Mouse (Mus musculus) 416B (cell line): ENCODE results near the gene Luc7l3.

ENCODE experiments used
- DNase-seq: peaks from one replicate; pipeline ENCODE4 v3.0.0; 2011; ENCODE audit warnings: low read depth

Luc7l3 gene

GRCm38 (mm10) chr11:94336551-94336950 lies 14.8 kb upstream of the Luc7l3 start:
- DNase-seq: no peak

- no peak for DNase-seq
Observed at GRCm38 (mm10) chr11:94334386-94334968, 12.7 kb upstream of the Luc7l3 start.

GRCm38 (mm10) chr11:94332726-94333125 lies 10.9 kb upstream of the Luc7l3 start:
- DNase-seq: no peak

DNA sequence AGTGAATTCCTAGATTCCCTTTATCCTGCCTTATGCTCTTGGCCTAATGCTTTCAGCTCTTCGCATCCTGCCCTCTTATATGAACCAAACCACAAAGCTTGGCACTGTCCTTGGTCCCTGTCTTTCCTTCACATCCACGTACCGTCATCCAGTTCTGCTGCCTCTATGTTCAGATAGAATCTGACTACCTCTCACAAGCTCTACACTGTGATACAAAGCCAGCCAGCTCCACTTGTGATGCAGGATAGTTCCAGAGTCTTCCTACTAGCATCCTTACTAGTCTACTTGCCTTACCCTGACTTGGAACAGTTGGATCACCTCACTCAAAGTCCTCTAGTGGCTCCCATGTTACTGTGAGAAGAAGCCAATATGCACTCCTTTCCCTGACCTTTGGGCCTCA lies 8.4 kb upstream of the Luc7l3 start:
- no peak for DNase-seq

DNA sequence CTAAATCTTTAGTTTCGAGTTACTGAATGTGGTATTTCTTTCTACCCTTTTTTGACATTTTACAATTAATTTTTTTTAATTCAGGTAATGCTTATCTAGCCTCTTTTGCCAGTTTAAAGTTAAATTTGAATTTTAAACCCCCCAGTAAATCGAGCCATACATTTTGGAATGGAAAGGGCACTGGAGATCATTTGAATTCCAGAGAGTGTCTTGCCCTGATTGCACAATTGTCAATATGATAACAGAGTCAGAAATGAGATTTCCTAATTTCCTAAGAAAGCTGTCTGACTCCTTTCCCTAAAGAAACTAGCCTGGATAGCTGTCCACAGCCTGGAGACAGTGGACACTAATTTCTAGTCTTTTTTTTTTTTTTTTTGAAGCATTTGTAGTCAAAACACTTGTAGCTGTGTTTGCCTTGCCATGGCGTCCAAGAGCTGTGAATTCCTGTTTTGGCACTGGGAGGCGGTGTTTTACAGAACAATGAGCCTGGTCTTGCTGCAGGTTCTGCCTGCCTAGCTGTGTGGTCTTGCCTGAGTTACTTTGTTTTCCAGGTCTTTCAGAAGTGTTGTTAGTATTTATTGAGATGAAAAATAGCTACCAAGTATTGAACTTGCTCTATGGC lies 7.6 kb upstream of the Luc7l3 start:
- DNase-seq: peak; percentile 75

- DNase-seq: peak; percentile 31
Observed at GRCm38 (mm10) chr11:94328644-94329025, 6.8 kb upstream of the Luc7l3 start.

DNA sequence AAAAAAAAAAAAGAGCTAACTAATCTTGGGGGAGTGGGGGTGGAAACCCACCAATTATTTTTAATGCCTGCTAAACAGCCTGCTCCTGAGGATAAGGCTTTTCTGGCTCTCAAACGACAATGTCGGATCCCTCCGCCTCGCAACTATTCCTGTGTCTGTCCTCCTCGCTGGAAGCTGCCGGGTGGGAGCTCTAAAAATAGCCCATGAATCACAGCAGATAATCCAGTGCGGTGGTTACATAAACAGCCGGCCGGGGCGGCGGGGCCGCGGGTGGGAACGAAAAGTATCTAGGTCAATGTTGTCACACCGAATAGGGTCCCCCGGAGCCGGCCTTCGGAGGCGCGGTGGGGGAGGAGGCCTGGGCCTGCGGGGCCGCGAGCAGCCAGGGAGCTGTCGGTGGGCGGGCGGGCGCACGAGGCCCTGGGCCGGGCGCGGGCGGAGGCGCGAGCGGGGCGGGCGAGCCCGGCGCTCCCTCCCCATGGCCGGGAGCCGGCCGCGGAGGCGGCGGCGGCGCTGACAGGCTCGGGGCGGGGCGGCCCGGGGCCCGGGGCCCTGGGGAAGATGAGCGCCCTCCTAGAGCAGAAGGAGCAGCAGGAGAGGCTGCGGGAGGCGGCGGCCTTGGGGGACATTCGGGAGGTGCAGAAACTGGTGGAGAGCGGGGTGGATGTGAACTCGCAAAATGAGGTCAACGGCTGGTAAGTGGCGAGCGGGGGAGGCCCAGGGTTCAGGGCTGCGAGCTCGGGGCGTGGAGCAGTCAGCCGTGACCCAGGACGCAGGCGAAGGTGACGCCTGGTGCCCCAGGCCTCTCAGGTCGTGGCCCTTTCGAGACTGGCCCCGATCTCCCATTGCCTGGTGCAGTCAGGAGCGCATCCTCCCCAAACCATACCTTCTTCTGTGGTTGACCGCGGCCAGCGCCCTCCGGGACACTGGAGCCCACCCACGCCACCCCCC lies 6.2 kb upstream of the Luc7l3 start, which contains the start of gene Ankrd40:
TSS of gene Ankrd40 (plus strand) at position 309 of the 951 bp plus-strand sequence.
- peak; percentile 88 for DNase-seq

DNA sequence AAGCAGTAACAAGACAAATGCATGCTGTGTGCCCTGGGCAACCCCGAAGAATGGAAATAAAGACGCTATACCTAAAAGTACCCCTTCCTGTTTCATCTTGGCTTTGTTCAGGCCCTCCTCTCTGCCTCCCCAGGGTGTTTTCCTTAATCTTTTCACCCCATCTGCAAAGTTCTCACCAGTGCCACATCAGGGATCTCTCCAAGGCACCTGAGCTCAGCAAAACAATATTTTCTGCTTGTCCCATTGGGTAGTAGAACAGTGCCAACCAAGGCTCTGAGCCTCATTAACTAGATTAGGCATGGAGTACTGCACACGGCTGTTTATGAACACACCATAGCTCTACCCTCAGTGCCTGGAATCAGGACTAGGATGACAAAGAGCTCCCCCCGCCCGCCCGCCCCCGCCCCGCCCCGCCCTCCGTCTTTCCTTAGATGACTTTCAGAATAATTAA lies 5.2 kb upstream of the Luc7l3 start:
- no peak for DNase-seq

GRCm38 (mm10) chr11:94324618-94325017 lies 2.8 kb upstream of the Luc7l3 start:
- DNase-seq: no peak

DNA sequence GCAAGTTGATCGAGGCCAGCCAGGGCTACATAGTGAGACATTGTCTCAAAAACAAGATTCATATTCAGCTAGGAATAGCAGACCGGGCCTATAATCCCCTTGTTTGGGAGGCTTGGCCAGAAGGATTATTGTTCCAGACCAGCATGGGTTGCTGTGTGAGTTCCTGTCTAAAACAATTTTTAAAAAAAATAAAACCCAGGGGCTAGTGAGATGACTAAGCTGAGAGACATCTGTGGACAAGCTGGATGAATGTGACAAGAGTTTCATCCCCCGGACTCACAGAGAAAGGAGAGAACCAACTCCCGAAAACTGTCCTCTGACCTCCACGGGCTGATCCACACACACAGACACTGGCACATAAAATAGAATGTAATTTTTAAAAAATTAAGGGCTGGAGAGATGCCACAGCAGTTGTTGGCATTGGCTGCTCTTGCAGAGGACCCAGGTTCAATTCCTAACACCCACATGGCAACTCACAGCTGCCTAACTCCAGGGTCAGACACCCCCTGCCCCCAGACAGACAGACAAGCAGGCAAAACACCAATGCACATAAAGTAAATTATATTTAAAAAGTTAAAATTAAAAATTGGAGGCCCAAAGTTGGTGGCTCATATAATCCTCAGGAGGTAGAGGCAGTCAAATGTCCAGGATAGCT lies 1.6 kb upstream of the Luc7l3 start:
- DNase-seq: no peak

DNA sequence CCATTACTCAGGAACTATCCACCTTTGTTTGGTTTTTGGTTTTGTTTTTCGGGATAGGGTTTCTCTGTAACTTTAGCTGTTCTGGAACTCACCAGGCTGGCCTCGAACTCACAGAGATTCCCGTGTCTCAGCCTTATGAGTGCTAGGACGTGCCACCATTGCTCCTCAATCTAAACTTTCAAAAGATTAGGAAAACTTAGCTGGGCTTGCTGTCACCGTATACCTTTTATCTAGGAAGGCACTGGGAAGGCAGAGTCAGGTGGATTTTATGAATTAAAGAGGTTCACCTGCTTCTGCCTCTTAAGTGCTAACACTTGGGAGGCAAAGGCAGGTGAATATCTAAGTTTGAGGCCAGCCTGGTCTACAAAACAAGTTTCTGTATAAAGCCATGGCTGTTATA lies 848 bp upstream of the Luc7l3 start:
- DNase-seq: no peak

DNA sequence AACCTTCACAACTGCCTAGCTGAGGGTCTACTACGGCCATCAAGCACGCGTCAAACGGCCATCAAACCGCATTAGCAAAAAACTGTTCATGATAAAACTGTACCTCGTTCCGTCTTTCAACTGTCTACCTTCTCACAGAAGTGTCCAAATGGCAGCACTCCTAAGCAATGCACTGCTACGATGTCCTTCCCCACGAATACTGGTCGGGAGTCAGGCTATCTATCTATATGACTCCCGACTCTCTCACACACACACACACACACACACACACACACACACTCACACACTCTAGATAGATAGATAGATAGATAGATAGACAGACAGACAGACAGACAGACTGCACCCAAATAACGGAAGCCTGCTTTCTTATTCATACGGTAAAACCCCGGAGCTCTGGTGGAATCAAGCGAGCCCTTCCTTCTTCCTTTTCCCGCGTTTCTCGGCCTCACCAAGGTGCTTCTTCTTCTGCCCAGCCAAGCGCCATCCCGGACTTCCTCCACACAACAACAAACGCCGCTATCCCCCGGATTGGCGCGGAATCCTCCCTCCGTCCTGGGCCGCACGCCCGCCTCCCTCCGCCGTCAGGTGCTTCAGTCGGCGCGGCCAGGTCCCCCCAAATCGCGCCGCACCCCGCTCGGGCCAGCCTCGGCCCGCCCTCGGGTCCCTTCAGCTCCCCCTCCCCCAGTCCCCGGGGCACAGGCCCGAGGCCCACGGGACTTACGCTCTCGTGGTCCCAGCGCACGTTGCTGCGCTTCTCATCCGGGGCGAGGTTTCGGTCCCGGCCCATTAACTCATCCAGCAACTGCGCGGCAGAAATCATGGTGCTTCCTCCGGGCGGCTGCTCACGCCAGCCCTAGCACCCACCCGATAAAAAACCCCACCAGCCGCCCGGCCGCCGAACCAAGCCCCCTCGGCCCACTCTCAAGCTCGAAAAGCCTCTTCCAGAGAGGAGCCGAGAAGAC lies 538 bp downstream of the Luc7l3 start:
- peak; percentile 63 for DNase-seq

- DNase-seq: no peak
Observed at GRCm38 (mm10) chr11:94318056-94318455, 3.7 kb downstream of the Luc7l3 start.

GRCm38 (mm10) chr11:94317515-94317914 lies 4.3 kb downstream of the Luc7l3 start:
- DNase-seq: no peak

- DNase-seq: no peak
Observed at GRCm38 (mm10) chr11:94317014-94317413, 4.8 kb downstream of the Luc7l3 start.

DNA sequence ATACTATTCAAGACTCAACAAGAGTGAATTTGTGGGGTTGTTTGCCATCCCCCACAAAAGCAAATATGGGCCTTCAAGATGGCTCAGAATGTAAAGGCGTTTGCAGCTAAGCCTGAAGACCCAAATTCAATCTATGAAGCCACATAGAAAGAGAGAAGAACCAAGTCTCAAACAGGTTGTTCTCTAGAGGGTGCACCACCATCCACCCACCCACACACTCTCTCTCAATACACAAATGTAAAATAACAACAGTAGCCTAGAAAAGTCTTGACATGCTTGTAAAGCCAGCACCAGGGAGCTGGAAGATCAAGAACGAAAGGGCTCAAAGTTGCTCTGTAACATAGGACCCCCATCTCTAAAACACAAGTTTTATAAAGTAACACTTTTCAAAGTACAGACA lies 5.3 kb downstream of the Luc7l3 start:
- DNase-seq: no peak

GRCm38 (mm10) chr11:94315308-94315707 lies 6.5 kb downstream of the Luc7l3 start:
- no peak for DNase-seq

DNA sequence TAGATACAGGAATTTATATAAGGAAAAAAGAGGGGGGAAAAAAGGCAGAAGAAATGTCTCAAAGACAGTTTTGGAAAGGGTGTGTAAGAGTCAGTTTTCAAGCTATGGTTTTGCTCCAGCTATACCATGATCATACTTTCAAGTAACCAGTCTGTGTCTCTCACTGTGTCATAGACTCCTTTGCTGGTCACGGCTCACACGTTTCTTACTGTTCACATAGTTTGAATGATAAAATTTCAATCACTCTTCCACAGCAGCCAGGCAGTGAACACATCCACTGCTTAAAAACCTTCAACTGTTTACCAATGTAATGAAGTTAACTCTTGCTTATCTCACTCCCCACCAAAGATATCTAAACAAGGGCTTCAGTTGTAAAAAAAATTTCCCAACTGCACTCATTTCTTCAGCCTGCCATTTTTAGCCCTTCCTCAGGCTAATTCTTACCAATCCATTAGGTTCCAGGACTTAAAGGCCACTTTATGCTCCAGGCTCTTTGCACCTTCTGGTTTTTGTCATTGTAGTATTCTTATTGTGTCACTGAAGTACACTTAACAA lies 7.6 kb downstream of the Luc7l3 start:
- DNase-seq: no peak

DNA sequence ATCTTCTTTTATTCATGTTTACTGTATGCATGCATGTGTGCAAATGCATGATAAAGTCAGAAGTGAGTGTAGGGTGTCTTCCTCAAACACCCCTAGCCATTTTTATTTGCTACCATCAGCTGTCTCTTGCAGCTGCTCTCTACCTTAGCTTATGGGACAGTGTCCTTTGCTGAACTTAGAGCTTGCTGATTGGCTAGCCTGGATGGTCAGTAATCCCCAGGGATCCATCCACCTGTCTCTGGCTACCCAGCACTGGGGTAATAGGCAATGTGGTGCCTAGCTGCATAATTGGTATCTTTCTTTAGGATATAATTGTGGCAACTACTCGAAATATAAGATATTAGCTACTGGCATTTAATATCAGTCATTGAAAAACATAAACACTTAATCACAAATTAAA lies 9.1 kb downstream of the Luc7l3 start:
- no peak for DNase-seq

DNA sequence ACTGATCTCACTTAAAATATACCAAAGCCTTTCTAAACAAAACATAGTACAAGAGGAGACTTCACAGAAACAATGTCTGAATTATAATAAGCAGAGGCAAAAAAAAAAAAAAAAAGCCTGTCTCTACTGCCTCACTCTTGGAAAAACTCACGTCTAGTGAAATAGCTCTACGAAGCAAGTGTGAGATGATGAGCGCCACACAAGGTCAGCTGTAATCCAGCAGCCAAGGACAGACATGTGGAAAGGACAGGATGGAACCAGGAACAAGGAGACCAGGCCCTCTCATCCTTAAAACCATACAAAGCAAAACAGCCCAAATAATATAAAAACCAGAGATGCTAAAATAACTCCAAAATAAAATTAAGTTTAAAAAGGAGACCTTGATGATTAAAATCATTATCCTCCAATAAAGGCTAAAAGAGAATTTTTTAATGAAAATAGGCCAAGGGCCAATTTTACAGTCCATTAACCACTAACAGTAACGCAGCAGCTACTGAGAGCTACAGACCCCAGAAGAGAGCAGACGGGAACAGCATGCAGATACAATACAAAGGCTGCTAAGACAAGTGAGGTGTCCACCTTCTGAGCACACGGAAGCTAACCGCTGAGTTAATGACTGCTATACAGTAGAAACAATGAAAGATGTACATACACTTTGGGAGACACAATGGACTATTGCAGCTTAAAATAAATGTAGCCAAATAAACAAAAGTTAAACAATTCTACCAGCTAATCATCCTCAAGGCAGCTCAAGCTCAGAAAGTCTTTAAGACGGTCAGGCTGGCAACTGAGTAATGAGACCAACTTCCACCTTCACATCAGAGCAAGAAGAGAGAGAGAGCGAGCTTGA lies 26.6 kb downstream of the Luc7l3 start:
- no peak for DNase-seq
